In the genomic region with DNA sequence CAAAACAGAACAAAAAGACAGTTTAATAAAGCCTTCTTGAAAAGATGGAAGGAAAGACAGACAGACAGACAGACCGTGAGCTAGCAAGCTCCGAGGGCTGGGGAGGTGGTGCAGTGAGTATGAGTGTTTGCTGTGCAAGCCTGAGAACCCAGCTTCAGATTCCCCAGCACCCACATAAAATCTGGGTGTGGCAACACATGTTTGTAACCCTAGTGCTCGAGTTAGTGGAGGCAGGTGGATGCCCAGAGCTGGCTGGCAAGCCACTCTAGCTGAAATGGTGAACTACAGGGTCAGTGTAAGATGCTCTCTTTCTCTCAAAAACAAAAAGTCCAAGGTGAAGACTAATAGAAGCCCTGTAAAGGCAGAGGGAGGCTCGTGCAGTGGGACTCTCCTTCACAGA, we compare ENCODE assay signal across 27 mouse cellular contexts.
"Had no signal": no experiment of that assay in that cellular context is flagged by ENCODE, and none has a peak within 500 bp of the region (broad histone marks: within the 10 kb centered on the region; RNA-seq: fewer than 3 reads in every experiment).

No protein-coding gene starts in this region.

- H3K4me2 ChIP-seq: limb, embryonic 12.5 days; limb, embryonic 13.5 days; limb, embryonic 15.5 days; liver, embryonic 11.5 days; liver, embryonic 12.5 days; liver, embryonic 13.5 days; liver, embryonic 15.5 days; lung, embryonic 14.5 days; lung, embryonic 15.5 days; midbrain, embryonic 11.5 days; midbrain, embryonic 12.5 days; midbrain, embryonic 13.5 days; midbrain, embryonic 15.5 days had no signal

- H3K9ac ChIP-seq: limb, embryonic 12.5 days; limb, embryonic 13.5 days; limb, embryonic 15.5 days; liver, embryonic 12.5 days; liver, embryonic 13.5 days; liver, embryonic 14.5 days; liver, embryonic 15.5 days; liver, postnatal 0 days; lung, embryonic 14.5 days; lung, embryonic 15.5 days; midbrain, embryonic 12.5 days; midbrain, embryonic 13.5 days; midbrain, embryonic 15.5 days had no signal

- H3K36me3 ChIP-seq: limb, embryonic 10.5 days; limb, embryonic 12.5 days; limb, embryonic 15.5 days; liver, embryonic 13.5 days; liver, embryonic 15.5 days; lung, embryonic 15.5 days; midbrain, embryonic 12.5 days; midbrain, embryonic 13.5 days; midbrain, embryonic 15.5 days had no signal

- H3K9me3 ChIP-seq: limb, embryonic 10.5 days; limb, embryonic 12.5 days; limb, embryonic 13.5 days; limb, embryonic 15.5 days; liver, embryonic 12.5 days; liver, embryonic 13.5 days; liver, embryonic 15.5 days; lung, embryonic 15.5 days; megakaryocyte, embryonic 14.5 days; midbrain, embryonic 10.5 days; midbrain, embryonic 12.5 days; midbrain, embryonic 13.5 days; midbrain, embryonic 15.5 days had no signal

- H3K27ac ChIP-seq: left cerebral cortex, adult 2 months; limb, embryonic 10.5 days; limb, embryonic 12.5 days; limb, embryonic 13.5 days; limb, embryonic 15.5 days; liver, embryonic 12.5 days; liver, embryonic 13.5 days; liver, embryonic 14.5 days; liver, embryonic 15.5 days; lung, embryonic 15.5 days; macrophage; midbrain, embryonic 10.5 days; midbrain, embryonic 12.5 days; midbrain, embryonic 13.5 days; midbrain, embryonic 15.5 days had no signal

- H3K4me3 ChIP-seq: left cerebral cortex, adult 2 months; limb, embryonic 10.5 days; limb, embryonic 12.5 days; limb, embryonic 13.5 days; limb, embryonic 15.5 days; liver, embryonic 12.5 days; liver, embryonic 13.5 days; liver, embryonic 15.5 days; lung, embryonic 15.5 days; megakaryocyte, embryonic 14.5 days; midbrain, embryonic 10.5 days; midbrain, embryonic 12.5 days; midbrain, embryonic 13.5 days; midbrain, embryonic 15.5 days had no signal

- DNase-seq: layer of hippocampus, postnatal 36 days; left cerebral cortex, postnatal 4 days; liver; liver, embryonic 13.5 days; liver, postnatal 0 days; lung, embryonic 14.5 days; lung, postnatal 10 days; lung, postnatal 14 days; midbrain, embryonic 14.5 days had no signal

- ATAC-seq: liver, embryonic 12.5 days; midbrain, embryonic 13.5 days; midbrain, embryonic 15.5 days; midbrain, embryonic 16.5 days had no signal

- H3K4me1 ChIP-seq: limb, embryonic 12.5 days; limb, embryonic 15.5 days had no signal

- H3K27me3 ChIP-seq: limb, embryonic 12.5 days; limb, embryonic 13.5 days; limb, embryonic 15.5 days; liver, embryonic 12.5 days; liver, embryonic 13.5 days; liver, embryonic 15.5 days; lung, embryonic 15.5 days; megakaryocyte, embryonic 14.5 days; midbrain, embryonic 12.5 days; midbrain, embryonic 13.5 days; midbrain, embryonic 15.5 days had no signal
